Mouse (Mus musculus): ENCODE results near the gene Nudt17. TPM values are rescaled to one million over a fixed set of nuclear protein-coding genes. Genes with fewer than 3 reads are reported as not detected.

Nudt17 gene
- total and polyA plus RNA-seq, 3 experiments, result 0.21 to 1.9 (median 1.0) TPM

DNA sequence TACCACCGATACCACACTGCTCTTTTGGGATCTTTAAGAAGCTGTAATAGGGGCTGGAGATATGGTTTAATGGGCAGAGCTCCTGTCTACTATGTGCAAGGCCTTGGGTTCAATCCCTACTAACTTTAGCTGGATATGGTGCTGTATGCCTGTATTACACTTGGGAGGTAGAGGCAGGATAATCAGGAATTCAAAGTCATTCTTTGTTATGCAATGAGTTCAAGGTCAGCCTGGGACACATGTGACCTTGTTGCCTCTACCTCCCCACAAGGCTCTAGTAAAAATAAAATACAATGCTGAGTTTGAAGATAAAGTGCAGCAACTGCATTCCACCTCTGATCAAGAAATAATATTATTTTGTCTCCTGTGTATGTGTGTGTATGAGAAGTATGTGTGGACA is 25.6 kb upstream of the Nudt17 start:
- Histone ChIP-seq H3K4me1 (ENCODE audit: control insufficient read depth in 1 of 2, insufficient read depth in 2 of 2) (peaks cover 6 to 64% of the 10 kb centered on the region in 2 experiments; a peak in 3 of 4 replicates), H3K36me3 (replicated peaks in 1 of 2; ENCODE audit: control insufficient read depth in 1 of 2, insufficient read depth in 1 of 2, low read length in 1 of 2) (peaks cover 0 to 21% of the 10 kb centered on the region in 2 experiments), H3K4me3 (replicated peaks in 1 of 3; ENCODE audit: low read depth in 2 of 3, low read length in 2 of 3, poor library complexity in 1 of 3) (no peak overlapping the region), H3K9ac (ENCODE audit: insufficient read depth, low read depth) (no peak overlapping the region), H3K27me3 (replicated peaks) (no peaks in the 10 kb centered on the region), H3K9me3 (replicated peaks; ENCODE audit: low read length) (no peaks in the 10 kb centered on the region), H3K79me2 (replicated peaks; ENCODE audit: control insufficient read depth, extremely low read depth, insufficient read depth, poor library complexity, severe bottlenecking) (peaks cover 42% of the 10 kb centered on the region), H3K27ac (ENCODE audit: insufficient read depth, low read depth) (no peak overlapping the region), H3K4me2 (ENCODE audit: insufficient read depth, low read depth, poor library complexity, severe bottlenecking) (no peak overlapping the region)
- TF ChIP-seq NELFE (IDR thresholded peaks at IDR 0.05; ENCODE audit: low read depth, low read length) (no peak), SIN3A (IDR thresholded peaks at IDR 0.05; ENCODE audit: low read length) (no peak), ZMIZ1 (IDR thresholded peaks at IDR 0.05; ENCODE audit: low read depth, low read length) (no peak), USF2 (conservative IDR thresholded peaks at IDR 0.05; ENCODE audit: low read depth, low read length) (no peak), UBTF (IDR thresholded peaks at IDR 0.05; ENCODE audit: low read depth, low read length) (no peak), CTCF (conservative IDR thresholded peaks at IDR 0.05 in 1 of 2, IDR thresholded peaks at IDR 0.05 in 1 of 2; ENCODE audit: low read depth in 2 of 2, low read length in 2 of 2) (no peak), KAT2A (IDR thresholded peaks at IDR 0.05; ENCODE audit: insufficient replicate concordance, low read length) (no peak), MAZ (IDR thresholded peaks at IDR 0.05; ENCODE audit: low read depth, low read length) (no peak), BHLHE40 (IDR thresholded peaks at IDR 0.05; ENCODE audit: low read depth, low read length) (no peak), TCF12 (IDR thresholded peaks at IDR 0.05; ENCODE audit: low read depth, low read length) (no peak), JUND (conservative IDR thresholded peaks at IDR 0.05; ENCODE audit: low read depth, low read length) (no peak), MXI1 (IDR thresholded peaks at IDR 0.05; ENCODE audit: low read depth, low read length) (no peak), HCFC1 (IDR thresholded peaks at IDR 0.05; ENCODE audit: low read depth, low read length) (no peak), E2F4 (IDR thresholded peaks at IDR 0.05; ENCODE audit: insufficient replicate concordance, low read depth, low read length) (no peak), ZKSCAN1 (IDR thresholded peaks at IDR 0.05; ENCODE audit: borderline replicate concordance, low read depth, low read length) (no peak)
- in situ Hi-C loops (cut with MboI; ENCODE audit: low pct_ligation_motif_present, low pct_unique_long_range_greater_than_20kb, low sequenced_read_pairs), result no loop called here
- no peak for DNase-seq (ENCODE audit: extremely low read depth)
- dilution Hi-C loops (cut with MboI; ENCODE audit: extremely low pct_ligation_motif_present, extremely low pct_unique_long_range_greater_than_20kb, low sequenced_read_pairs), result no loop called here

DNA sequence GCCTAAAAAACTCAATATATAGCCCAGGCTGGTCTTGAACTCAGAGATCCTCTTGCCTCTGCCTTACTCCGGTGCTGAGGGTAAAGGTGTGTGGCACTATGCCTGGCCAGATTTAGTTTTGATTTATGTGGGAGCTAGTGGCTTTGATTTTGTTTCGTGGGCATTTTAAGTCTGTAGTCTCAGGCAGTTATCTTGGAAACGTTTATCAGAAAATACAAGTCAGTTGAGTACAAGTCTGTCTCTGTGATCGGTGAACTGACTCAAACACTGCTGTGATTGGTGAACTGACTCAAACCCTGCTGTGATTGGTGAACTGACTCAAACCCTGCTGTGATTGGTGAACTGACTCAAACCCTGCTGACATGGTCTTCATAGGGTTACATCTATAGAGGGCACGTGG is 22.4 kb upstream of the Nudt17 start:
- Histone ChIP-seq H3K79me2 (replicated peaks; ENCODE audit: control insufficient read depth, extremely low read depth, insufficient read depth, poor library complexity, severe bottlenecking) (peaks cover 55% of the 10 kb centered on the region), H3K36me3 (replicated peaks in 1 of 2; ENCODE audit: control insufficient read depth in 1 of 2, insufficient read depth in 1 of 2, low read length in 1 of 2) (peaks cover 0 to 10% of the 10 kb centered on the region in 2 experiments), H3K4me3 (replicated peaks in 1 of 3; ENCODE audit: low read depth in 2 of 3, low read length in 2 of 3, poor library complexity in 1 of 3) (no peak overlapping the region), H3K4me1 (ENCODE audit: control insufficient read depth in 1 of 2, insufficient read depth in 2 of 2) (peaks cover 6 to 55% of the 10 kb centered on the region in 2 experiments; a peak in 3 of 4 replicates), H3K4me2 (ENCODE audit: insufficient read depth, low read depth, poor library complexity, severe bottlenecking) (no peak overlapping the region), H3K9ac (ENCODE audit: insufficient read depth, low read depth) (no peak overlapping the region), H3K9me3 (replicated peaks; ENCODE audit: low read length) (no peaks in the 10 kb centered on the region), H3K27me3 (replicated peaks) (no peaks in the 10 kb centered on the region), H3K27ac (ENCODE audit: insufficient read depth, low read depth) (no peak overlapping the region)
- DNase-seq (ENCODE audit: extremely low read depth), result no peak
- dilution Hi-C loops (cut with MboI; ENCODE audit: extremely low pct_ligation_motif_present, extremely low pct_unique_long_range_greater_than_20kb, low sequenced_read_pairs), result no loop called here
- in situ Hi-C loops (cut with MboI; ENCODE audit: low pct_ligation_motif_present, low pct_unique_long_range_greater_than_20kb, low sequenced_read_pairs), result no loop called here
- TF ChIP-seq ZKSCAN1 (IDR thresholded peaks at IDR 0.05; ENCODE audit: borderline replicate concordance, low read depth, low read length) (no peak), RCOR1 (conservative IDR thresholded peaks at IDR 0.05; ENCODE audit: low read depth, low read length) (no peak), ELF1 (IDR thresholded peaks at IDR 0.05; ENCODE audit: low read depth, low read length) (no peak), E2F4 (IDR thresholded peaks at IDR 0.05; ENCODE audit: insufficient replicate concordance, low read depth, low read length) (no peak), RAD21 (IDR thresholded peaks at IDR 0.05; ENCODE audit: low read depth, low read length) (no peak), MAZ (IDR thresholded peaks at IDR 0.05; ENCODE audit: low read depth, low read length) (no peak), ZMIZ1 (IDR thresholded peaks at IDR 0.05; ENCODE audit: low read depth, low read length) (no peak), POLR2A (IDR thresholded peaks at IDR 0.05; ENCODE audit: low read depth, low read length) (no peak), ETS1 (conservative IDR thresholded peaks at IDR 0.05; ENCODE audit: low read depth, low read length) (no peak), NELFE (IDR thresholded peaks at IDR 0.05; ENCODE audit: low read depth, low read length) (no peak)

Data from CH12.LX (cell line).